Mouse (Mus musculus) CH12.LX (cell line): ENCODE data around the gene Sfmbt1. TPM values are rescaled to one million over a fixed set of nuclear protein-coding genes. Genes with fewer than 3 reads are reported as not detected.

Experiments
- DNase-seq: peaks from one replicate; pipeline ENCODE4 v3.0.0-alpha.2; 2013; ENCODE audit errors: extremely low read depth
- H3K27ac ChIP-seq: 2 replicates; pipeline ENCODE4 v1.5.1; 2012; ENCODE audit warnings: low read depth, mild to moderate bottlenecking, control low read depth, moderate library complexity; ENCODE audit not compliant: insufficient read depth
- H3K27me3 ChIP-seq: replicated peaks from 2 replicates; pipeline ENCODE3; 2012; ENCODE audit warnings: inconsistent platforms
- H3K36me3 ChIP-seq, 2 experiments: replicated peaks in 1 of 2; 2 replicates each; pipeline versions ENCODE3 to v1.6.1; 2012; ENCODE audit warnings: inconsistent platforms in 1 of 2, low read length in 1 of 2, mild to moderate bottlenecking in 1 of 2, mixed read lengths in 1 of 2, moderate library complexity in 1 of 2; ENCODE audit not compliant: control insufficient read depth in 1 of 2, insufficient read depth in 1 of 2
- H3K4me1 ChIP-seq, 2 experiments: 2 replicates each; pipeline ENCODE4 v1.6.1; 2012; ENCODE audit warnings: inconsistent platforms in 1 of 2, moderate library complexity in 1 of 2; ENCODE audit not compliant: insufficient read depth in 2 of 2, control insufficient read depth in 1 of 2
- H3K4me2 ChIP-seq: 2 replicates; pipeline ENCODE4 v1.6.1; 2012; ENCODE audit warnings: low read depth, mild to moderate bottlenecking, control low read depth; ENCODE audit not compliant: poor library complexity, insufficient read depth, severe bottlenecking
- H3K4me3 ChIP-seq, 3 experiments: fragments of 150-350 bp in 1 of 3; sonication (generic) in 1 of 3; replicated peaks in 1 of 3; 2 replicates each; pipeline versions ENCODE3 to v1.5.1; 2011 to 2012; ENCODE audit warnings: low read depth in 2 of 3, low read length in 2 of 3, mild to moderate bottlenecking in 2 of 3, moderate library complexity in 2 of 3, control low read depth in 1 of 3, improper control_type of control experiment in 1 of 3, inconsistent platforms in 1 of 3, mixed read lengths in 1 of 3; ENCODE audit not compliant: poor library complexity in 1 of 3
- H3K79me2 ChIP-seq: replicated peaks from 2 replicates; pipeline ENCODE4 v1.6.1; 2012; ENCODE audit warnings: mild to moderate bottlenecking, moderate library complexity; ENCODE audit not compliant: control insufficient read depth, poor library complexity, insufficient read depth, severe bottlenecking; ENCODE audit errors: extremely low read depth
- H3K9ac ChIP-seq: 2 replicates; pipeline ENCODE4 v1.6.1; 2012; ENCODE audit warnings: low read depth, mild to moderate bottlenecking, control low read depth, moderate library complexity; ENCODE audit not compliant: insufficient read depth
- H3K9me3 ChIP-seq: replicated peaks from 2 replicates; pipeline ENCODE3; 2012; ENCODE audit warnings: low read length, inconsistent platforms, mixed read lengths
- CTCF ChIP-seq, 2 experiments: IDR thresholded peaks in 1 of 2; conservative IDR thresholded peaks in 1 of 2; 2 replicates each; pipeline ENCODE4 v1.5.1; 2011 to 2012; ENCODE audit warnings: low read depth in 2 of 2, low read length in 2 of 2, improper control_type of control experiment in 1 of 2, inconsistent platforms in 1 of 2, mild to moderate bottlenecking in 1 of 2, moderate library complexity in 1 of 2
- HCFC1 ChIP-seq: IDR thresholded peaks from 2 replicates; pipeline ENCODE4 v1.6.1; 2012; ENCODE audit warnings: low read depth, mild to moderate bottlenecking, inconsistent platforms, low read length, improper control_type of control experiment
- JUND ChIP-seq: conservative IDR thresholded peaks from 2 replicates; pipeline ENCODE4 v1.6.1; 2011; ENCODE audit warnings: low read depth, low read length, improper control_type of control experiment
- MAX ChIP-seq: IDR thresholded peaks from 2 replicates; pipeline ENCODE4 v1.6.1; 2011; ENCODE audit warnings: low read length, improper control_type of control experiment
- MYC ChIP-seq: IDR thresholded peaks from 2 replicates; pipeline ENCODE4 v1.6.1; 2011; ENCODE audit warnings: low read depth, mild to moderate bottlenecking, improper control_type of control experiment, low read length
- PAX5 ChIP-seq: IDR thresholded peaks from 2 replicates; pipeline ENCODE4 v1.6.1; 2012; ENCODE audit warnings: low read length, inconsistent platforms, mixed read lengths
- RAD21 ChIP-seq: IDR thresholded peaks from 2 replicates; pipeline ENCODE4 v1.6.1; 2011; ENCODE audit warnings: low read depth, mild to moderate bottlenecking, low read length, improper control_type of control experiment, moderate library complexity
- SMC3 ChIP-seq: IDR thresholded peaks from 2 replicates; pipeline ENCODE4 v1.6.1; 2011; ENCODE audit warnings: low read depth, low read length, improper control_type of control experiment
- TBP ChIP-seq: conservative IDR thresholded peaks from 2 replicates; pipeline ENCODE4 v1.6.1; 2011; ENCODE audit warnings: low read depth, low read length, improper control_type of control experiment
- USF2 ChIP-seq: conservative IDR thresholded peaks from 2 replicates; pipeline ENCODE4 v1.6.1; 2011; ENCODE audit warnings: low read depth, low read length, improper control_type of control experiment
- ZNF384 ChIP-seq: IDR thresholded peaks from 2 replicates; pipeline ENCODE4 v1.6.1; 2012; ENCODE audit warnings: low read depth, low read length, improper control_type of control experiment, inconsistent platforms
- dilution Hi-C: fragments of 300-500 bp; cut with MboI; formaldehyde crosslinking; loops from 2 replicates; pipeline ENCODE4 v1.14.3; 2020; ENCODE audit warnings: low sequenced_read_pairs; ENCODE audit not compliant: extremely low pct_unique_long_range_greater_than_20kb, extremely low pct_ligation_motif_present
- in situ Hi-C: fragments of 300-500 bp; cut with MboI; formaldehyde crosslinking; loops from 3 replicates; pipeline ENCODE4 v1.14.3; 2019; ENCODE audit warnings: low sequenced_read_pairs, low pct_ligation_motif_present, low pct_unique_long_range_greater_than_20kb, mixed read lengths
- polyA plus RNA-seq: library from polyadenylated mRNA; unstranded; fragments of >175 nt; gene quantifications from 2 replicates; pipeline ENCODE4 v1.2.1, GENCODE M21; 2012; ENCODE audit warnings: low read depth; ENCODE audit not compliant: insufficient read length
- total RNA-seq, 2 experiments: library from RNA; depleted of rRNA; stranded (reverse); fragments of 300-350 nt in 1 of 2; fragments of >200 nt in 1 of 2; gene quantifications; 2 replicates each; pipeline ENCODE4 v1.2.3; 2012 to 2014

Sfmbt1 gene
- total and polyA plus RNA-seq, 3 experiments, result 2.4 to 6.0 (median 5.1) TPM

GRCm38 (mm10) chr14:30862368-30862767, 147.7 kb downstream of the Sfmbt1 start:
- Histone ChIP-seq H3K9me3 (no peaks in the 10 kb centered on the region), H3K4me3 (no peak overlapping the region)
- in situ Hi-C loops, result no loop called here
- no peak for TF ChIP-seq MYC
- TF ChIP-seq JUND, result no peak
- TF ChIP-seq HCFC1, result no peak
- no peak for TF ChIP-seq USF2
- TF ChIP-seq, all 38 proteins: peak for 0
- H3K36me3 ChIP-seq, result peaks cover 14 to 70% of the 10 kb centered on the region in 2 experiments
- dilution Hi-C loops, result no loop called here
- no peak for DNase-seq
- no peak overlapping the region for H3K27ac ChIP-seq
- no peak overlapping the region for H3K4me2 ChIP-seq
- no peaks in the 10 kb centered on the region for H3K27me3 ChIP-seq
- H3K9ac ChIP-seq, result no peak overlapping the region
- peaks cover 0 to 27% of the 10 kb centered on the region in 2 experiments; a peak in 2 of 4 replicates for H3K4me1 ChIP-seq
- no peaks in the 10 kb centered on the region for H3K79me2 ChIP-seq

GRCm38 (mm10) chr14:30865311-30865710, 150.7 kb downstream of the Sfmbt1 start:
- dilution Hi-C loops (no loop called here), in situ Hi-C loops (no loop called here)
- no peaks in the 10 kb centered on the region for H3K27me3 ChIP-seq
- H3K4me1 ChIP-seq, result peaks cover 0 to 18% of the 10 kb centered on the region in 2 experiments; a peak in 2 of 4 replicates
- H3K9ac ChIP-seq, result no peak overlapping the region
- H3K36me3 ChIP-seq, result peaks cover 25 to 90% of the 10 kb centered on the region in 2 experiments
- peak; percentile 38 for DNase-seq
- TF ChIP-seq SMC3 (peak; percentile 52), ZNF384 (no peak), TBP (no peak), PAX5 (no peak), CTCF (conservative IDR thresholded peaks at IDR 0.05 in 1 of 2, IDR thresholded peaks at IDR 0.05 in 1 of 2; ENCODE audit: low read depth in 2 of 2, low read length in 2 of 2) (peak in 1 of 2 experiments; percentile 69; a peak in 2 of 4 replicates), RAD21 (peak; percentile 80)
- H3K27ac ChIP-seq, result no peak overlapping the region
- H3K4me2 ChIP-seq, result no peak overlapping the region
- H3K79me2 ChIP-seq, result no peaks in the 10 kb centered on the region
- H3K9me3 ChIP-seq, result no peaks in the 10 kb centered on the region
- no peak overlapping the region for H3K4me3 ChIP-seq

- in situ Hi-C loops, result no loop called here
- peaks cover 0 to 18% of the 10 kb centered on the region in 2 experiments; a peak in 2 of 4 replicates for H3K4me1 ChIP-seq
- no peaks in the 10 kb centered on the region for H3K9me3 ChIP-seq
- peak; percentile 83 to 90 for TF ChIP-seq CTCF (conservative IDR thresholded peaks at IDR 0.05 in 1 of 2, IDR thresholded peaks at IDR 0.05 in 1 of 2; ENCODE audit: low read depth in 2 of 2, low read length in 2 of 2)
- 0 out of 2 replicates have a peak, but pooled peaks have one; percentile 25 for TF ChIP-seq MAX
- peak; percentile 70 for TF ChIP-seq SMC3
- TF ChIP-seq TBP, result no peak
- peak; percentile 57 for TF ChIP-seq RAD21
- H3K9ac ChIP-seq, result no peak overlapping the region
- H3K27me3 ChIP-seq, result no peaks in the 10 kb centered on the region
- DNase-seq, result peak; percentile 78
- no peaks in the 10 kb centered on the region for H3K79me2 ChIP-seq
- dilution Hi-C loops, result no loop called here
- no peak overlapping the region for H3K4me2 ChIP-seq
- peaks cover 32 to 95% of the 10 kb centered on the region in 2 experiments for H3K36me3 ChIP-seq
- no peak overlapping the region for H3K4me3 ChIP-seq
- H3K27ac ChIP-seq, result no peak overlapping the region
Measured at GRCm38 (mm10) chr14:30867042-30867441, 152.4 kb downstream of the Sfmbt1 start.
